Mouse (Mus musculus) induced T-regulatory cell, adult 2 months (primary cell): ENCODE results near the gene Hid1.
"Not testable (repeated sequence)": the region's sequence is repeated elsewhere in the genome, so short reads cannot be mapped to it uniquely, and the experiment has no call there.

Source experiments
- DNase-seq: peaks from one replicate; pipeline ENCODE4 v3.0.0-alpha.2; 2012; ENCODE audit warnings: low read depth

The Hid1 gene

DNA sequence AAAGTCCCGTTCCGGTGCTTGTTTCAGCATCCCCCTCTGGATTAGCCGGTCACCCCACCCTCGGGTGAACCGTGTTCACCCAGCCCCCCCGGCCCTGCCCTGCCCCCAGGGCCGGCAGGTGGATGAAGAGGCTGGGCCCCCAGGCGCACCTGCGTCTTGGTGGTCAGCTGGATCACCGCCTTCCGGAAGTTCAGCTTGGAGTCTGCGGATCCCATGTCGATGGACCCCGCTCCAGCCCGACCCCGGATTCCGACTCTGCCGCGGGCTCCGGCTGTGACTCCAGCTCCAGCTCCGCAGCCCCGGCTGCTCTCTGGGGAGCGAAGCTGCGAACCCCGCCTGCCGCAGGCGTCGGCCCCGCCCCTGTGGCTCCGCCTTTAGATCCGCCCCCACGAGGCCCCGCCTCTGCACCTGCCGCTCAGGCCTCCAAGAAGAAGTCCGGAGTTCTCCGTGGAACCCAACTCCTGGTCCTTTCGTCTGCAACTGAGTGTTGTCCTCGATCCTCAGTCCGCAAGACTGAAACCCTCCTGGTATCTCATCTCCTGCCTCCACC is at the start of gene Hid1:
Gene Hid1, minus strand, starts transcription at position 362 of the 550 bp plus-strand sequence.
- DNase-seq = peak; percentile 86

DNA sequence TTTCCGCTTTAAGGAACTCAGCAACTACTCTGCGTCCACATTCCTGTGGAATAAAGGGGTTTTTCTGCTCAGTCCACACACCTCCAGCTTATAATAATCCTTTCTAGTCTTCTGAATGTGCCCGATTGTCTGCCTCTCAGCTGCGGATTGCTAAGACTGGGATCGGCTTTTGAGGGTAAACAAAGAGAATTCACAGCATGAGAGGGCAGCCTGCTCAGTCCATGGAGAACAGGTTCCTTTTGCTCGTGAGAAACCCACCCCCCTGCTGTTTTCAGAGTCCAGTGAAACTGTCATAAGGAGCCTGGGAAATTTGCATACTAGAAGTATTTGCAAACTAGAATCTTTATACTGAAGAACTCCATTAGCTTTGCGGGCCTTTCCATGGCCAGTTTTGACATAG is 42.0 kb upstream of the Hid1 start:
- DNase-seq = no peak

DNA sequence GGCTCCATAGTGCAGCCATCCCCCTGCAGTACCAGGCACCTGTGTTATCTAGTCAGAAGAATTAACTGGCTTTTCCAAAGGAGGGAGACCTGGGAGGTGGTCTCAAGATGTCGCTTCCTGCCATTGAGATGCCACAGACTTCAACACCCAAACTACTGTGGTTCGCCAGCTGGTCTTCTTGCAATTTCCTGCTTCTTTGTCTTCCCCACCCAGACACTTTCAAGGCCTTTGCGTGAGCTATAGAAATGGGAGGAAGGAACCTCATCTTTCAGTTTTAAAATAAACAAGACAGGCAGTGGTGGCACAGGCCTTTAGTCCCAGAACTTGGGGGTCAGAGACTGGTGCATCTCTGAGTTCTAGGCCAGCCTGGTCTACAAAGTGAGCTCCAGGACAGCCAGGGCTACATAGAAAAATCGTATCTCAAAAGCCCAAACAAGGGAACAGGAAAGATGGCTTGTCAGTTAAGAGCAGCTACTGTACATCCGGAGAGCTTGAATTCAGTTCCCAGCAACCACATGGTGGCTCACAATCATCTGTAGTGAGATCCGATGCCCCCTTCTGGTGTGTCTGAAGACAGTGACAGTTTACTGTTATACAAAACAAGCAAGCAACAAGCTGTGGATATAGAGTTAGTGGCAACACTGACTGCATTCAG is 40.8 kb upstream of the Hid1 start:
- DNase-seq = peak; percentile 65

DNA sequence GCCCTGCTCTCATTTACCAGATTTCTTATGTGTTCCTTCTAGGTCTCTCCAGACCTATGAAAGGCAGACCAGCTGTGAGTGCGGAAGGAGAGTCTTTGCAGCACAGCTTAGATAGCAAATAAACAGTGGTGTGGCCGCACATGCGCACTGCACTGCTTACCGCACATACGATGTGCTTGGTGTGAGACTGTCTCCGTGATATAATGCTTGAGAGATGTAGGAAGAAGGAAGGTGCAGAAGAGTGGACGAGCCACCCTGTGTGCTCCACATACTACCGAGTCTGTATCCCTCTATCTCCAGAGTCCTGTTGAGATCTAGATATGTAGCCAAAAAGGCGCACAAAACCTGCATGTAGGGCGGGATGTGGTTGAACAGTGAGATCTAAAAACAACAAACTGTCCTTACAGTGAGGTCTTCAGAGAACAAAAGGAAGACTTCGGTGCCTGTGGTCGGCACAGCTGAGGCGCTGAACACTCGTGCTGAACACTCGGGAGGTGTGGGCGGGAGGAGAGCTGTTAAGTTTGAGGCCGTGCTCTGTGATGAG is 39.4 kb upstream of the Hid1 start:
- peak; percentile 87 for DNase-seq

DNA sequence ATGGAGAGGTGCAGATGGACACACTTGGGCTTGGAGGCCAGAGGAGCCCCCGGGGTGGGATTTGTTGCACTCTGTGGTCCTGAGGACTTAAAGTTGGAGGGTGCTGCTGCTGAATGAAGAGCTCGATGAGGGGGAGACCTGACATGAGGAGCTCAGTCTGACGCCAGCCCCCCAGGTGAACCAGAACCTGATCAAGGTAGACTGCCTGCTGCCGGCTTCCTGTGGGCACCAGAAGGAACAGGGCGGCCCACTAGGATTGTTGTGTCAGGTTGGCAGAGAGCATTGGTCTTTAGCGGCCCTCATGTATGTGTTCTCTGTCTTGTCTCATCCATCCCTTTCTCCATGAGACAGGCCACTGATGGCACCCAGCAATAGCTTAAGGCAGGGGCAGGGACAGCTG is 38.2 kb upstream of the Hid1 start:
- DNase-seq = no peak

DNA sequence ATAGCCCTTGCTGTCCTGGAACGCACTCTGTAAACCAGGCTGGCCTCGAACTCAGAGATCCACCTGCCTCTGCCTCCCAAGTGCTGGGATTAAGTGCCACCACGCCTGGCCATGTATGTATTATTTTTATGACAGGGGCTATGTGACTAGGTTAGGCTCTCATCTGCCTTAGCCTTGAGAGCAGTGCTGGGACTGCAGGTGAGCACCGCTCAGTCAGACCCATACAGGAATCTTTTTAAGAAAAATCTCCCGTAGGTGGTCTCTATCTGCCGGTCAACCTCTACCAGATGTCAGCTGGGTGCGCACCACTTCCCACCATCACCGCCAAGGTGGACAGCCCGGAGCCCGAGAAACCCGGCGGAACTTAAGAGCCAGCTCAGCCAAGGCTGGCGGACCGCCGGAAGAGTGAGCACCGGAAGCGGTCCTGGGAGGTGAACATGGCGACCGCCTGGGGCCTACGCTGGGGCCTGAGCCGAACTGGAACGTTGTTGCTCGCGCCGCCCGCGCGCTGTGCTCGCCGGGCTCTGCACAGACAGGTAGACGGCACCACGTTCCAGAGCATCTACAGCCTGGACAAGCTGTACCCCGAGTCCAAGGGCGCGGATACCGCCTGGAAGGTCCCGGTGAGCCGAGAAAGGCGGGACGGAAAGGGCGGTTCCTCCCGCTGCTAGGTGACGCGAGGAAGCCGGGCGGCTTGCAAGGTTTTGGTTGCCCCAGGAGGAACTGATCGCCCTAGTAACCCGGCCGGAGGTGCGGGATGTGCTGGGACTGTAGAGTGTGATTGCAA is 36.0 kb upstream of the Hid1 start, which contains the start of gene Mrpl58:
Gene Mrpl58, plus strand, starts transcription at position 415 of the 787 bp plus-strand sequence.
- DNase-seq = peak; percentile 92

DNA sequence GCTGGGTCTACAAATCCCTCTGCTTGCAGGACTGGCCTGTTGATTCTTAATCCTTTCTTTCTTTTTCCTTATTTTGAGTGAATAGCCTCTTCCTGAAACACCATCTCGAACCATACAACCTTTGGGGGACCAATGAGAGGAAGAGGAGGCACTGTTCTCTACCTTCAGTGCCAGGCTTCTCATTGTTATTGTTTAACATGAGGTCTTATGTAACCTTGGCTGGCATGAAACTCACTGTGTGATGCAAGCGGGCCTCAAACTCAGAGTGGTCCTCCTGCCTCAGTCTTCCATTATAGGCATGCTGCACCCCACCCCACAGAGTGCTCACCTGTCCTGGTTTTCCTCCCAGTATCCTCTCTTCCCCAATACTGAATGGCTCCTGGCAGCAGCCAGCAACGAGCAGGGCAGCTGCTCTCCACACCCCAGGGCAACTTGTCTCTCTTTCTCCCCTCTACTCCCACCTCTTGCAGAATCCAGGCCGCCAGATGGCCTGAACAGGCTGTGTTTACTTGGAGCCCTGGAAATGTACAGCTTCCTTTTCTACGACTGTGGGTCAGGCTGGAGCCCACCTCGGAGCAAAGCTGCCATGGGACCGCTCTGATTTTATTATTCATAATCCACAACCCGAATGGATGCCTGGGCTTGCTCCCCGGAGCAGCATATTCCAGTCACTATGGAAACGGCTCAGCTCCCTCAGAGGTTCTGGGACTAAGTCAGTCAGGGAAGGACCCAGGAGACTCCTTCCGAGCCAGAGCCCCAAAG is 33.3 kb upstream of the Hid1 start:
- DNase-seq = no peak

DNA sequence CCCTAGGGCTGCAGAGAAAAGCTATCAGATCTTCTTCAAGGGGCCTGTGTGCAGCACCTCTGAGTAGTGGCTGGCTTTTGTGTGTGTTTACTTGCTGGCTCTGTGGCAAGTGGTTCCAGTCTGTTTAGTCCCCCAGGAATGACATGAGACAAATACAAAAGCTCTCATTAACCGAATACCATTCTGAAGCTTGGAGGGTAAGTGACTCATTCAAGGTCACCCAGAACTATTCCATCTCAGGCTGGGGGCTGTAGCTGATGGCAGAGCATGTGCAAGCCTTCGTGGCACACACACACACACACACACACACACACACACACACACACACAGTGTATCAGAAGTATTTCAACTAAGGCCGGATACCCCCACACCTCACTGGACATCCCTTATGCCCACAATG is 32.6 kb upstream of the Hid1 start:
- DNase-seq = no peak

DNA sequence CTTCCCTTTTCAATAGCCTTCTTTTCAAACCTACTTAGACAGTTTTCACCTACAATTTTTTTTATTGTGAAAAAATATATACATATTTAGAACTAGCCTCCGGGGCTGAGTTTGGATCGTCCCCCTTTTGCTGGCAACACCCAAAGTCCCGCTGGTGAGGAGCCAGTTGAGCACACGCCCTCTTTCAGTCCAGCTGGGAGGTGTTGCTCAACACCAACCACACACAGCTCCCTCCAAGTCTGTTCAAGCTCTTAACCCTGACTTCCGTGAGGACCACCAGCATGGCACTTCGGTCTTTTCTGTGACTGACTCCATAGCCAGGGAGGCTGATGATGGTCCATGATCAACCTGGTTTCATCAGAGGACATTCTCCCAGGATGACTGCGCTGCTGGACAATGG is 30.5 kb upstream of the Hid1 start:
- DNase-seq = no peak

DNA sequence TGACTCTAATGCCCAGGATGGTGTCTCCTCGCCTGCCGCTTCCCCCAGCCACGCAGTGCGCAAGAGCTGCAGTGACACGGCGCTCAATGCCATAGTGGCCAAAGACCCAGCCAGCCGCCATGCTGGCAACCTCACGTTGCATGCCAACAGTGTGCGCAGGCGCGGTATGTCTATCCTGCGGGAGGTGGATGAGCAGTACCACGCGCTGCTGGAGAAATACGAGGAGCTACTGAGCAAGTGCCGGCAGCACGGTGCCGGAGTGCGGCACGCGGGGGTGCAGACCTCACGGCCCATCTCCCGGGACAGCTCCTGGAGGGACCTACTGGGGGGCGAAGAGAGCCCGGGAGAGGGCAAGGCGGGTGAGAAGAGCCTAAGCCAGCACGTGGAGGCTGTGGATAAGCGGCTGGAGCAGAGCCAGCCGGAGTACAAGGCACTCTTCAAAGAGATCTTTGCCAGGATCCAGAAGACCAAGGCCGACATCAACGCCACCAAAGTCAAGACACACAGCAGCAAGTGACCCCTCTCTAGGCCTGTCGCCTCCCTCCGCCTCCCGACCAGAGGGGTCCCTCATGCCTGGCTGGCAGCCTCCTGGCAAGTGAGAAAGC is 26.3 kb upstream of the Hid1 start:
- no peak for DNase-seq

DNA sequence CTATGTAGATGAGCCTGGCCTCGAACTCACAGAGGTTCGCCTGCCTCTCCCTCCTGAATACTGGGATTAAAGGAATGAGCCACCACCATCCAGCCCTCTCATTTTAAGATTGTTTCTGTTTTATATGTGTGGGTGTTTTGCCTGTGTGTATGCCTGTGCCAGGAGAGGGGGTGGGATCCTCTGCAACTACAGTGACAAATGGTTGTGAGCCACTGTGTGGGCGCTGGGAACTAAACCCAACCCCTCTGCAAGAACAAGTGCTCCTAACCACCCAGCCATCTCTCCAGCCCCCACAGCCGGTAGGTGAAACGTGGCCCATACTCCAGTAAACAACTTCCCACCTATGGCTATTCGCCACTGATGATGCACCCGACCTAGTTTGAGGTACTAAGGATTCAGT is 23.8 kb upstream of the Hid1 start:
- no peak for DNase-seq

DNA sequence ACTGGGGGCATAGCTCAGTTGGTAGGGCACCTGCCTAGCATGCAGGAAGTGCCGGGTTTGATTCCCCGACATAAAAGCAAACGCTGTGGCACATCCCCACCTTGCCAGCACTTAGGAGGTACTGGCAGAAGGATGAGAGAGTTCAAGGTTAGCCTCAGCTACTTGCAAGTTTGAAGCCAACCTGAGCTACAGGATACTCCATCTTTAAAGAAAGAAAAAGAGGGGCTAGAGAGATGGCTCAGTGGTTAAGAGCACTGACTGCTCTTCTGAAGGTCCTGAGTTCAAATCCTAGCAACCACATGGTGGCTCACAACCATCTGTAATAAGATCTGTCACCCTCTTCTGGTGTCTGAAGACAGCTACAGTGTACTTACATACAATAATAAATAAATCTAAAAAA is 19.3 kb upstream of the Hid1 start:
- DNase-seq = not testable (repeated sequence)

DNA sequence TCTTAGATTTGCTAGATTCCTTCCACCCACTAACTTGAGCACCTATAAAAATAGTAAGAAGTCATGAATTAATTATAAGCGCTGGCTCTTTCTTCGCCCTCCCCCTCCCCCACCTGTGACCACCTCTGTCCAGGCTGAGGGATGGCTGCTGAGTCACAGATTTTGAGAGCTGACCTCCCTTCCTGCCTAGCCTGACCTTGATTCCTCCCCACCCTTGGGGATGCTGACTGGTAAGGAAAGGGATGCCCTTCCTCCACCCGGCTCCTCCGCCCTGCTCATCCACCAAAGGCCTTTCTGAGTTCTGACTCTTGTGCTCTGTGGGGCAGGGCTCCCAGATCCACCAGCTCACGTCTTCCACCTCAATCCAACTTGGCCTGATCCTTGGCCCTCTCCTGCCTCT is 17.0 kb upstream of the Hid1 start:
- no peak for DNase-seq

DNA sequence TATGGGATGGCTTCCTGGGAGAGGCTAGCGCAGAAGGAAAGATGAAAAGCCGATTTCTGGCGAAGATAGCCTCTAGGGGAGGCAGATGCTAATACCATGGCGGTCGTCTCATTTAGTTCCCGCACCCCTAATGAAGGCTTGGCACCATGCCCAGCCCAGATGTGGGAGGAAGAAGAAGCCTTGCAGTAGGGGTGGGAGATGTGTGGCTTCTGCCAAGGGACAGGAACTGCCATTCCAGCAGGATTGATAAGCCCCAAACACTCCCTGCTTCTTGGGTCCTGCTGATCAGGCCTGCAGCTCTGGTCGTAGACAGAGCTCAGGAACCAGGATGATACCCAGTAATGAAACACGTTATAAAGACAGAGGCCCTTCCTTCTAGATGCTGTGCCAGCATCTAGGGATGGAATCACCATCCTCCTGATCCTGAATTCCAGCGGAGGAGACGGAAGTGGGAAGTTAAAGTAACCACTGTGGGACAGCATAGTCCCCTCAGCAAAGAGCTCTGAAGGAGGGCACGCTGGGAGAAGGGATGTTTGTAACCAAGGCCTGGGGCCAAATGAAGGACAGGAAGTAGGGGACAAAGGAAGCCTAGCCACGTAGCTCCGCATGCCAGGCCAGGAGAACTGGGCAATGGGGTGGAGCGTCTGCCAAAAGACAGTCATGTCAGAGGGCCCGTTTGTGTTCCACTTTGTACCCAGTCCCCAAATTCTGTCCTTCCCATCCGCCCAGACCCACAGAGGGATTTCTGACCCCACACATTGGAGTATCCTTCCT is 16.3 kb upstream of the Hid1 start:
- no peak for DNase-seq

DNA sequence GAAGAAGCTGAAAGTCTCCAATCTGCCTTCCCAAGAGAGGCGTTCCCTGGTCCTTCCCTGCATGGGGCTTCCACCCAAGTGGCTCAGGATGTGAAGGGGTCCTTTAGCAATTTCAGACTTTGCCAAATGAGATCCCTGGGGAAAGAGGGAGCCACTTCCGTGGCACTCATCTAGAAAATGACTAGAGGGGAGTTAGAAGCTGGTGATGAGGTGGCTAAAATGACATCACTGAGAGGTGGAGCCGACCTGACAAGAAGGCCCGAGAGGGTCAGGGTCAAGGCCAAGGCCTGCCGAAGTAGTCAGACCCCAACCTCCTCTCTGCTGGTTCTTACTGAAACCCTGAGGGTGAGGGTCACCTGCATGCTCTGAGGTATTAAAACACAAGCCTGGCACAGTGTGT is 15.3 kb upstream of the Hid1 start:
- DNase-seq = no peak

DNA sequence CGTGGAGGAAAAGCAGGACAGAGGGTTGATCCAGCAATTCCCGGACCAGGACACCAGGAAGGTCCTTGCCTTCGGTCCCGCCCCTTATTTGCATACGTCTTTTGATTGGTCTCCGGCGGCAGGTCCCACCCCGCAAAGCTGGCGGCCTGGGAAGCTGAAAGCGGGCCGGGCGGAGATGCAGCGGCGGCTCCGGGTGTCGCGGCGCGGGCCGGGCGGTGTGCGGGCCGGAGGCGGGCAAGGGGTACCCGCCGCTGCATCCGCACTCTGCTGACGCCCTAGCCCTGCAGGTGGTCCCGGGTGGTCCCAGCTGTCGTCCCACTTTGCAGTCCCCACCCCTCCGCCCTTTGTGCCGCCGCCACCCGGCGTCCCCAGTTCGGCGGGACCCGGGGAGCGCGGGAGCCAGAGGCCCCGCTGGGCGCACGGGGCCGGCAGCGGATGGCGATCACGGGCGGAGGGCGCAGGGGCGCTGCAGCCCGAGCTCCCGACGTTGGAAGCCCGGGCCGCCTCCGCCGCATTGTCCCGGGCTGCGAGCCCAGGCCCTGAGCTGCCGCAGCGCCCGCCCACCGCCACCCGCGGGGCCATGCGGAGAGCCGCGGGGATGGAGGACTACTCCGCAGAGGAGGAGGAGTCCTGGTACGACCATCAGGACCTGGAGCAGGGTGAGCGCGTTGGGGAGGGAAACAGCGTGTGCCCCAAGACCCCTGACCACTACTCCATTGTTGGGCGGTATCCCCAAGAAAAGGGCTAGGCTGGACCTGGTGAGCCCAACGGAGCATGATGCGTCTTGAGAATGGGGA is 14.4 kb upstream of the Hid1 start, which contains the start of gene Cdr2l:
Gene Cdr2l, plus strand, starts transcription at position 174 of the 797 bp plus-strand sequence.
- peak; percentile 43 for DNase-seq

DNA sequence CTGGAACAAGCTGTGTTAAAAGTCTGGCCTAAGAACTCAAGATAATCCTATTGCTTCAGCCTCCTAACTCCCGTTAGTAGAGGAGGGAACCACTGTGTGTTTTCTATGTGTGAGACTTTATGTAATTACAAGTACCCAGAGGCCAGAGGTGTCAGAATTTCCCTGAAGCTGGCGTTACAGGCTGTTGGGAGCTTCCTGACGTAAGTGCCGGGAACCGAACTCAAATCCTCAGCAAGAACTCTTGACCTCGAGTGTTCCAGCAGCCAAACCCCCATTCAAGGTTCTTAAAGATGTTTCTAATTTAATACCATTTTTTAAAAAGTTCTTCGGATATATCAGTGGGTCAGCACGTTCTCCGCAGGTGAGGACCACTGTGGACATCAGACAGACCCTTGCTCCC is 13.7 kb upstream of the Hid1 start:
- DNase-seq = no peak

DNA sequence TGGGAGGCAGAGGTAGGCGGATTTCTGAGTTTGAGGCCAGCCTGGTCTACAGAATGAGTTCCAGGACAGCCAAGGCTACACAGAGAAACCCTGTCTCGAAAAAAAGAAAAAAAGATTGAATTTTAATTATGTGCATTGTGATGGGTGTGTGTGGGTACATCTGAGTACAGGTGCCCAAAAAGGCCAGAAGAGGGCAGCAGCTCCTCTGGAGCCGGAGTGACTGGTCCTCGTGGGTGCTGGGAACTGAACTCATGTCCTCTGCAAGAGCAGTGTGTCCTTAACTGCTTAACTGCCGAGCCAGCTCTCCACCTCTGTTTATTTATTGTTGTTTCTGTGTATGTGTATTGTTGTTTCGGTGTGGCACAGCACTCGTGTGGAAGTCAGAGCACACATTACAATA is 10.3 kb upstream of the Hid1 start:
- DNase-seq = no peak

DNA sequence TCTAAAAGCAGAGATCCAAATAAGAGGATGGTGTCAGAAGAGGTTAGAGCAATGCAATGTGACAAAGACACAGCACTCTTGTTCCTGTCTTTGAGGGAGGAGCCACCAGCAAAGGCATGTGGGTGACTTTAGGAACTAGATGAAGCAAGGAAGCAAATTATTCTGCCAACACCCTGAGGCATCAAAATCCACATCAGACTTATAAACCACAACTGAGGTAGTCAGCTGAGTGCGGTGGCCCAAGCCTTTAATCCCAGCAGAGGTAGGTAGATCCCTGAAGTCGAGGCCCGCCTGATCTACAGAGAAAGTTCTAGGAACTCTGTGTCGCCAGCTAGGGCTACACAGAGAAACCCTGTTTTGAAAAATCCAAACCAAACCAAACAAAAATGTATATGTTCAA is 9.7 kb upstream of the Hid1 start:
- DNase-seq = no peak

DNA sequence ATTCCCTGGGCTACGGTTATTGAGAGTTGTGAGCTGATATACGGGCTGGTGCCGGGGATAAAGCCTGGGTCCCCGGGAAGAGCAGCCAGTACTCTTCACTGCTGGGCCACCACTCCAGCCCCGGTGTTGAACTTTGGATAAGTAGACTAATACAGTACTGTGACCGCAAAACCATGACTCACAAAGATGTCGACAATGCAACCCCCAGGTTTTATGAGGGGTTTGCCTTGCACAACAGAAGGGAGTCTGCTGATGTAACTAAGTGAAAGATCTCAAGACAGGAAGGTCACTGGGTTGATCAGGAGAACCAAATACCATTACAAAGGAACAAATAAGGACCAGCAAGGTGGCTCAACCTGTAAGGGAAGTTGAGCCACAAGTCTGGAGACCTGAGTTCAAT is 9.2 kb upstream of the Hid1 start:
- no peak for DNase-seq
